Mouse (Mus musculus): ENCODE results near the gene Fcrl6.

- TF ChIP-seq EP300 (IDR thresholded peaks at IDR 0.05; ENCODE audit: low read depth), result no peak
- TF ChIP-seq CTCF (IDR thresholded peaks at IDR 0.05; ENCODE audit: low read depth), result no peak
These were observed 8.4 kb downstream of the Fcrl6 start for GRCm38 (mm10) chr1:172593956-172594355.
